Mouse (Mus musculus) kidney, postnatal 25 days (tissue): Measurements from ENCODE around the gene Astl.
"Not testable (repeated sequence)": the region's sequence is repeated elsewhere in the genome, so short reads cannot be mapped to it uniquely, and the experiment has no call there.

ENCODE experiments used
- DNase-seq, 2 experiments: peaks; one replicate each; pipeline ENCODE4 v3.0.0; 2021; ENCODE audit warnings: mixed read lengths in 2 of 2

Gene Astl

GRCm38 (mm10) chr2:127338416-127338815 is at the start of gene Astl:
Astl (plus strand) TSS chr2:127338639.
- DNase-seq: no peak

- no peak for DNase-seq
Observed at GRCm38 (mm10) chr2:127292250-127292649, 46.2 kb upstream of the Astl start.

- no peak for DNase-seq
Observed at GRCm38 (mm10) chr2:127297001-127297805, 41.2 kb upstream of the Astl start.

GRCm38 (mm10) chr2:127298056-127298455 is 40.4 kb upstream of the Astl start:
- no peak for DNase-seq

- no peak for DNase-seq
Observed at GRCm38 (mm10) chr2:127300701-127301100, 37.7 kb upstream of the Astl start.

- no peak for DNase-seq
Observed at GRCm38 (mm10) chr2:127301883-127302282, 36.6 kb upstream of the Astl start.

- DNase-seq: not testable (repeated sequence)
Observed at GRCm38 (mm10) chr2:127304192-127304591, 34.2 kb upstream of the Astl start.

GRCm38 (mm10) chr2:127304609-127305210 is 33.7 kb upstream of the Astl start:
- DNase-seq: no peak

GRCm38 (mm10) chr2:127306123-127306522 is 32.3 kb upstream of the Astl start:
- no peak for DNase-seq

GRCm38 (mm10) chr2:127307179-127307578 is 31.3 kb upstream of the Astl start:
- no peak for DNase-seq

- no peak for DNase-seq
Observed at GRCm38 (mm10) chr2:127308660-127309059, 29.8 kb upstream of the Astl start.

- no peak for DNase-seq
Observed at GRCm38 (mm10) chr2:127310246-127310645, 28.2 kb upstream of the Astl start.

GRCm38 (mm10) chr2:127310685-127311084 is 27.8 kb upstream of the Astl start:
- no peak for DNase-seq

- no peak for DNase-seq
Observed at GRCm38 (mm10) chr2:127311193-127311592, 27.2 kb upstream of the Astl start.

GRCm38 (mm10) chr2:127312801-127313200 is 25.6 kb upstream of the Astl start:
- no peak for DNase-seq

GRCm38 (mm10) chr2:127313878-127314277 is 24.6 kb upstream of the Astl start:
- DNase-seq: no peak

GRCm38 (mm10) chr2:127314467-127315154 is 23.8 kb upstream of the Astl start:
- no peak for DNase-seq

- DNase-seq: no peak
Observed at GRCm38 (mm10) chr2:127315155-127315470, 23.3 kb upstream of the Astl start.

GRCm38 (mm10) chr2:127316431-127316830 is 22.0 kb upstream of the Astl start:
- DNase-seq: no peak

- DNase-seq: no peak
Observed at GRCm38 (mm10) chr2:127318136-127318535, 20.3 kb upstream of the Astl start.

- DNase-seq: no peak
Observed at GRCm38 (mm10) chr2:127319071-127319470, 19.4 kb upstream of the Astl start.

GRCm38 (mm10) chr2:127322671-127323285 is 15.7 kb upstream of the Astl start:
- no peak for DNase-seq

GRCm38 (mm10) chr2:127323667-127324066 is 14.8 kb upstream of the Astl start:
- DNase-seq: no peak

GRCm38 (mm10) chr2:127324456-127324855 is 14.0 kb upstream of the Astl start:
- no peak for DNase-seq
